ENCODE assay signal across 8 mouse cellular contexts in genomic region chr4:155831831-155832230, GRCm38 (mm10). TPM values are rescaled to one million over a fixed set of nuclear protein-coding genes. Genes with fewer than 3 reads are reported as not detected.
DNase-seq lines count a peak whose midpoint lies in the region; ATAC-seq lines count a peak whose summit lies in the region.

No protein-coding gene starts in this region.

- peak overlapping the region; percentile 85 for H3K9ac ChIP-seq in embryonic facial prominence, embryonic 13.5 days
- H3K9ac ChIP-seq in intestine, embryonic 16.5 days (ENCODE audit: low read depth, low read length), result peak overlapping the region; percentile 95

- H3K4me2 ChIP-seq in embryonic facial prominence, embryonic 13.5 days, result peak overlapping the region; percentile 89
- peak overlapping the region; percentile 91 for H3K4me2 ChIP-seq in intestine, embryonic 16.5 days (ENCODE audit: low read depth, low read length)

- DNase-seq in layer of hippocampus, adult 11-12 months (ENCODE audit: low spot score), result peak; percentile 41
- DNase-seq in layer of hippocampus, adult 9-11 months, result no peak
- no peak for DNase-seq in midbrain, embryonic 10.5 days (ENCODE audit: low spot score)
- no peak for DNase-seq in spleen, postnatal 14 days (ENCODE audit: low spot score in 2 of 2)
- DNase-seq in layer of hippocampus, adult 9-10 months (ENCODE audit: low spot score), result no peak
- DNase-seq in left cerebral cortex, adult 8-10 months (ENCODE audit: low spot score in 2 of 2), result no peak

- peaks cover 25% of the 10 kb centered on the region for H3K4me1 ChIP-seq in embryonic facial prominence, embryonic 13.5 days
- peaks cover 15% of the 10 kb centered on the region for H3K4me1 ChIP-seq in intestine, embryonic 16.5 days (ENCODE audit: control insufficient read depth, insufficient read depth, low read length)
- peaks cover 27% of the 10 kb centered on the region for H3K4me1 ChIP-seq in midbrain, embryonic 10.5 days

- H3K4me3 ChIP-seq in embryonic facial prominence, embryonic 13.5 days, result peak overlapping the region; percentile 76
- peak overlapping the region; percentile 87 for H3K4me3 ChIP-seq in intestine, embryonic 16.5 days (ENCODE audit: low read length)
- H3K4me3 ChIP-seq in midbrain, embryonic 10.5 days, result peak overlapping the region; percentile 70

- no peak for ATAC-seq in embryonic facial prominence, embryonic 13.5 days (ENCODE audit: insufficient number of reproducible peaks, insufficient read depth, low FRiP score, low TSS enrichment, low read depth)
- no peak; the same call in 1 of the 2 replicates for ATAC-seq in intestine, embryonic 16.5 days

- no peaks in the 10 kb centered on the region for H3K9me3 ChIP-seq in embryonic facial prominence, embryonic 13.5 days
- H3K9me3 ChIP-seq in intestine, embryonic 16.5 days (ENCODE audit: control insufficient read depth, low read length), result no peaks in the 10 kb centered on the region
- no peaks in the 10 kb centered on the region for H3K9me3 ChIP-seq in midbrain, embryonic 10.5 days (replicated peaks)

- no peaks in the 10 kb centered on the region for H3K27me3 ChIP-seq in embryonic facial prominence, embryonic 13.5 days
- H3K27me3 ChIP-seq in intestine, embryonic 16.5 days (replicated peaks; ENCODE audit: control insufficient read depth, insufficient read depth, low read length), result no peaks in the 10 kb centered on the region
- no peaks in the 10 kb centered on the region for H3K27me3 ChIP-seq in midbrain, embryonic 10.5 days (ENCODE audit: low read depth, poor library complexity, severe bottlenecking)

- H3K36me3 ChIP-seq in embryonic facial prominence, embryonic 13.5 days, result peaks cover 21% of the 10 kb centered on the region
- H3K36me3 ChIP-seq in intestine, embryonic 16.5 days (ENCODE audit: control insufficient read depth, insufficient read depth, low read length), result 0 out of 2 replicates have a peak, but pooled peaks cover 7% of the 10 kb centered on the region
- H3K36me3 ChIP-seq in midbrain, embryonic 10.5 days, result peaks cover 46% of the 10 kb centered on the region

- WGBS in embryonic facial prominence, embryonic 13.5 days, result under 1% methylated on average over 25 of the region's 25 CpGs
- WGBS in intestine, embryonic 16.5 days, result under 1% methylated on average over 25 of the region's 25 CpGs
- WGBS in midbrain, embryonic 10.5 days, result 2% methylated on average over 25 of the region's 25 CpGs

- peak overlapping the region; percentile 87 for H3K27ac ChIP-seq in embryonic facial prominence, embryonic 13.5 days
- H3K27ac ChIP-seq in intestine, embryonic 16.5 days (ENCODE audit: low read length), result peak overlapping the region; percentile 95
- H3K27ac ChIP-seq in midbrain, embryonic 10.5 days (replicated peaks), result peak overlapping the region; percentile 88

RNA-seq across cellular contexts. Expression of gene Aurkaip1, which starts 0.8 kb away (rescaled TPM):
- polyA plus RNA-seq in embryonic facial prominence, embryonic 13.5 days (2015; fragmentation: Nextera tagmentation; extraction: Ambion mirVana), result 131 and 150 TPM in 2 replicates
- polyA plus RNA-seq in intestine, embryonic 16.5 days (2015; fragmentation: Nextera tagmentation; extraction: Ambion mirVana), result 180 and 196 TPM in 2 replicates
- polyA plus RNA-seq in midbrain, embryonic 10.5 days (2016; fragmentation: Nextera tagmentation; extraction: Ambion mirVana), result 159 and 172 TPM in 2 replicates
- total RNA-seq in left cerebral cortex, adult 8-10 months (2022), result 100 to 1,000 TPM; 101 to 109 (median 102) TPM

RNA-seq across cellular contexts. Expression of gene Mxra8, which starts 7.6 kb away (rescaled TPM):
- polyA plus RNA-seq in embryonic facial prominence, embryonic 13.5 days (2015; fragmentation: Nextera tagmentation; extraction: Ambion mirVana), result 69.6 and 71.8 TPM in 2 replicates
- polyA plus RNA-seq in intestine, embryonic 16.5 days (2015; fragmentation: Nextera tagmentation; extraction: Ambion mirVana), result 76.3 and 80.5 TPM in 2 replicates
- 50.7 and 53.1 TPM in 2 replicates for polyA plus RNA-seq in midbrain, embryonic 10.5 days (2016; fragmentation: Nextera tagmentation; extraction: Ambion mirVana)
- total RNA-seq in left cerebral cortex, adult 8-10 months (2022), result 10 to 100 TPM in 1 of 4 experiments, 1 to 10 TPM in 3; 8.9 to 10.3 (median 9.3) TPM

RNA-seq across cellular contexts. Expression of gene Dvl1, which starts 15.4 kb away (rescaled TPM):
- polyA plus RNA-seq in embryonic facial prominence, embryonic 13.5 days (2015; fragmentation: Nextera tagmentation; extraction: Ambion mirVana), result 4.0 and 5.4 TPM in 2 replicates
- polyA plus RNA-seq in intestine, embryonic 16.5 days (2015; fragmentation: Nextera tagmentation; extraction: Ambion mirVana), result 3.7 and 4.7 TPM in 2 replicates
- 5.0 and 5.4 TPM in 2 replicates for polyA plus RNA-seq in midbrain, embryonic 10.5 days (2016; fragmentation: Nextera tagmentation; extraction: Ambion mirVana)
- 10 to 100 TPM; 81.1 to 86.5 (median 81.4) TPM for total RNA-seq in left cerebral cortex, adult 8-10 months (2022)

RNA-seq across cellular contexts. Expression of gene Ccnl2, which starts 19.5 kb away (rescaled TPM):
- 217 and 248 TPM in 2 replicates for polyA plus RNA-seq in embryonic facial prominence, embryonic 13.5 days (2015; fragmentation: Nextera tagmentation; extraction: Ambion mirVana)
- 130 and 131 TPM in 2 replicates for polyA plus RNA-seq in intestine, embryonic 16.5 days (2015; fragmentation: Nextera tagmentation; extraction: Ambion mirVana)
- 161 and 171 TPM in 2 replicates for polyA plus RNA-seq in midbrain, embryonic 10.5 days (2016; fragmentation: Nextera tagmentation; extraction: Ambion mirVana)
- 10 to 100 TPM; 54.7 to 60.9 (median 57.6) TPM for total RNA-seq in left cerebral cortex, adult 8-10 months (2022)

RNA-seq across cellular contexts. Expression of gene Mrpl20, which starts 29.2 kb away (rescaled TPM):
- polyA plus RNA-seq in embryonic facial prominence, embryonic 13.5 days (2015; fragmentation: Nextera tagmentation; extraction: Ambion mirVana), result 195 and 229 TPM in 2 replicates
- 210 and 226 TPM in 2 replicates for polyA plus RNA-seq in intestine, embryonic 16.5 days (2015; fragmentation: Nextera tagmentation; extraction: Ambion mirVana)
- polyA plus RNA-seq in midbrain, embryonic 10.5 days (2016; fragmentation: Nextera tagmentation; extraction: Ambion mirVana), result 235 and 260 TPM in 2 replicates
- total RNA-seq in left cerebral cortex, adult 8-10 months (2022), result 10 to 100 TPM; 75.3 to 87.1 (median 84.7) TPM
